Mouse (Mus musculus): ENCODE results near the gene B4galnt1. TPM values are rescaled to one million over a fixed set of nuclear protein-coding genes. Genes with fewer than 3 reads are reported as not detected.
"Not testable (repeated sequence)": the region's sequence is repeated elsewhere in the genome, so short reads cannot be mapped to it uniquely, and the experiment has no call there.

Gene B4galnt1
- total RNA-seq (2015; ENCODE audit: low replicate concordance) (25.2 and 34.2 TPM in 2 replicates), total RNA-seq (2017; ENCODE audit: low replicate concordance) (10.7 and 14.0 TPM in 2 replicates)

DNA sequence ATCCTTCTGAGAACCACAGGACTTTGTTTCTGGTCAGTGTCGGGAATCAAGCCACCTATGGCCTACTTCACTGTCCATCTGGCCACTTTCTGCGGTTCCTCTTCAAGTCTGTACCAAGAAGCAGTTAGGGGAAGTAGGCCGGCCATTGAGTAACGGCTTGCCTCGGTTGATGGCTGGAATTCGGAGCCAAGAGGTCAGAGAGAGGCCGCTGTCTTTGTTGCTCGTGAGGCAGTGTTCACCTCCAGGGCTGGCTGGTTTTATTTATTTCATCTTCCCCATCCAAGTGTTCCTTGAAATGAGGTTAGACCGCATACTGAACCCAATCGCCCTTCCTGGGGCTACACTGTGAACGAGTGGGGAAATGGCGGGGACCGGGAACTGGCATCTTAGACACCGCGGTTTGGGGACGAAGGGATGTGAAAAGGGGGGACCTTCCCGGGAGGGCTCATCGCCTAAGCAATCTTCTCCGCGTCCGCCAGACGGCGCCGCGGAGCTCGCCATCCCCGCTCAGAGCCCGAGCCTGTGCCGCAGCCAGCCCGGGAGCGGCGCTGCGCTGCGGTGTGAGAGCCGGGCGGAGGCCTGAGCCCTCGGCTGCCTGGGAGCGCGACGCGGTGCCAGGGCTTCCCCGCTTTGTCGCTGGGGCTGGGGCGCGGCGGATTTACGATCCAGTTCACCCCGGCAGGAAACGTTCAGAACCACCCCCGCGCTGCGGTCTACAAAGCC is at the start of gene B4galnt1:
Gene B4galnt1, plus strand, starts transcription at position 595 of the 723 bp plus-strand sequence.
- peak; percentile 92 for ATAC-seq (replicated peaks; ENCODE audit: low FRiP score, poor library complexity, severe bottlenecking)

DNA sequence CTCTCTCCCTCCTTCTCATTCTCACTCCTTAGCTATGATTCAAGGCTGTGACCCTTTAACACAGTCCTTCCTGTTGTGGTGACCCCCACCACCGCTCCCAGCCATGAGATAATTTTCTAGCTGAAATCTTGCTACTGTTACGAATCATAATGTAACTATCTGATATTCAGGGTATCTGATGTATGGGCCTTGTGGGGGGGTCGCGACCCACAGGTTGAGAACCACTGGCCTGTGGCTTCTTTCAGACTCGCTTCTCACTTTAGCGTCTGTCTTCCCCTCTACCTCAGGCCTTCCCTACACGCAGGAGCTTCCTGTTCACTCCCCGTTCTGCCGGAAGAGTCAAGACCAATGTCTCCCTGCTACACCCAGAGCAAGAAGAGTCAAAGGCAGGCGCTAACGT is 46.6 kb upstream of the B4galnt1 start:
- ATAC-seq (replicated peaks; ENCODE audit: low FRiP score, poor library complexity, severe bottlenecking), result no peak

GRCm38 (mm10) chr10:127119229-127119628 is 45.8 kb upstream of the B4galnt1 start:
- no peak for ATAC-seq (replicated peaks; ENCODE audit: low FRiP score, poor library complexity, severe bottlenecking)

GRCm38 (mm10) chr10:127120301-127121065 is 44.5 kb upstream of the B4galnt1 start:
- peak; percentile 1; the same call in 1 of the 2 replicates for ATAC-seq (replicated peaks; ENCODE audit: low FRiP score, poor library complexity, severe bottlenecking)

GRCm38 (mm10) chr10:127121066-127121477 is 44.0 kb upstream of the B4galnt1 start, which contains the start of gene Os9:
TSS of gene Os9 (minus strand) at chr10:127121131.
- peak; percentile 94 for ATAC-seq (replicated peaks; ENCODE audit: low FRiP score, poor library complexity, severe bottlenecking)

- ATAC-seq (replicated peaks; ENCODE audit: low FRiP score, poor library complexity, severe bottlenecking), result no peak
Observed at GRCm38 (mm10) chr10:127122018-127122417, 43.0 kb upstream of the B4galnt1 start.

DNA sequence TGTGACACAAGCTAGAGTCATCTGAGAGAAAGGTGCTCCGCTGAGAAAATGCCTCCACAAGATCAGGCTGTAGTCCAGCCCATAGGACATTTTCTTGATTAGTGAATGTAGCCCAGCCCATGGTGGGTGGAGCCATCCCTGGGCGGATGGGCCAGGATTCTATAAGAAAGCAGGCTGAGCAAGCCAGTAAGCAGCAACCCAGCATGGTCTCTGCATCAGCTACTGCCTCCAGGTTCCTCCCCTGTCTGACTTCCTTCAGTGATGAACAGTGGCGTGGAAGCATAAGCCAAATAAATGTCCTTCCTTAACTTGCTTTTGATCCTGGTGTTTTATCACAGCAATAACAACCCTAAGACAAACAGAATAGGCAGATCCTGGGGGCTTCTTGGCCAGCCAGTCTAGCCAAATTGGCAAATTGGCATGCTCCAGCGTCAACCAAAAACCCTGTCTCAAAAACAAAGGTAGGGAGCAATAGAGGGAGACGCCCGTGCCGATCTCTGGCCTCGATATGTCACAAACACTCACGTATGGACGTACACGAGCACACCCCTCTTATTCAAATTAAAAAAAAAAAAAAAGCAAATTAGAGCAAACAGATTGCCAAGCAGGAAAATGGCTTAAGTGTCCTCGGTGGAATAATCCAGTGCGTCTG is 42.1 kb upstream of the B4galnt1 start:
- ATAC-seq (replicated peaks; ENCODE audit: low FRiP score, poor library complexity, severe bottlenecking), result peak; percentile 69

- peak; percentile 40 for ATAC-seq (replicated peaks; ENCODE audit: low FRiP score, poor library complexity, severe bottlenecking)
Observed at GRCm38 (mm10) chr10:127123436-127123805, 41.6 kb upstream of the B4galnt1 start.

DNA sequence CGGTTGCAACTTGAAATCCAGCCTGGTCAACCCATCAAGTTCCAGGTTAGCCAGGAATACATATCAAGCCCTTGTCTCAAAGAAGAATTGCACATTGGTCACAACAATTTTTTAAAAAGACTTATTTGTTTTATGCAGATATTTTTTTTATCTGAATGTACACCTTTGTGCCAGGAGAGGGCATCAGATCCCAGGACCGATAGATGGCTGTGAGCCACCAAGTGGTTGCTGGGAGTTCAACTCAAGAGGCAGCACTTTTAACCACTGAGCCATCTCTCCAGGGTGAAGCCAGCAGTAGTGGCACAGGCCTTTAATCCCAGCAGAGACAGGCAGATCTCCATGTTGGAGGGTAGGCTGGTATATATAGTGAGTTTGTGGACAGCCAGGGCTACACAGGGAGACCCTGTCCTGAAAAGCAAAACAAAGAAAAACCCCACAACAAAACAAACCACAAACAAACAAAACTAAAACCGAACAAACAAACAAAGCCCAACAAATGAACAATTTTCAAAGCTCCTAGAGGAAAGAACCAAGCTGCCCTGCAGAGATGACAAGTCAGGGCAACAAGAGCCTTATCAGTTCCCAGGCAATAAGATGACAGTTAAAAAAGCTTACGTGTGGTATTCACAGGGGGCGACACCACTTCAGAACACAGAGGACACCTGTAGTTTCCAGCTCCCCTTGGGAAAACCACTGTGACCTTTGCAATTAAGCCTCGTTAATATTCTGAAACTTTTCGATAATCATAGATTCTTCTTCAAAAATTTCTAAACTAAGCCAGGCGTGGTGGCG is 39.6 kb upstream of the B4galnt1 start:
- ATAC-seq (replicated peaks; ENCODE audit: low FRiP score, poor library complexity, severe bottlenecking), result no peak

DNA sequence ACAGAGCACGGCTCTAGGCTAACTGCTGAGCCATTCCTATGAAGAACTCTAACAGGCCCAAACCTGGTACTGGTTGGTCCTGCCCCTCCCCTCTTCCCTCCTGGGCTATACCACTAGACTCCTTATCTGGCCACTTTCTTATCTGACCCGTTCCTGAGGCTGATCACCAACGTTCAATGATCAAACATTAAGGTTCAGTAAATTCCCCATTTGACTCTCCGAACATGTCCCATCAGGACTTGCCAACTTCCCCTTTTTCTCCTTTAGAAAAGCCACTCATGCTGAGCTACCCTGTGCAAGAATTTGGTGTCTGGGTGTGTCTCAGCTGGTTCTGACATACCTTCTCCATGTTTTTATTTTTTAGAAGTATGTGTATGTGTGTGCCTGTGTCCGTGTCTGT is 38.4 kb upstream of the B4galnt1 start:
- ATAC-seq (replicated peaks; ENCODE audit: low FRiP score, poor library complexity, severe bottlenecking), result no peak

DNA sequence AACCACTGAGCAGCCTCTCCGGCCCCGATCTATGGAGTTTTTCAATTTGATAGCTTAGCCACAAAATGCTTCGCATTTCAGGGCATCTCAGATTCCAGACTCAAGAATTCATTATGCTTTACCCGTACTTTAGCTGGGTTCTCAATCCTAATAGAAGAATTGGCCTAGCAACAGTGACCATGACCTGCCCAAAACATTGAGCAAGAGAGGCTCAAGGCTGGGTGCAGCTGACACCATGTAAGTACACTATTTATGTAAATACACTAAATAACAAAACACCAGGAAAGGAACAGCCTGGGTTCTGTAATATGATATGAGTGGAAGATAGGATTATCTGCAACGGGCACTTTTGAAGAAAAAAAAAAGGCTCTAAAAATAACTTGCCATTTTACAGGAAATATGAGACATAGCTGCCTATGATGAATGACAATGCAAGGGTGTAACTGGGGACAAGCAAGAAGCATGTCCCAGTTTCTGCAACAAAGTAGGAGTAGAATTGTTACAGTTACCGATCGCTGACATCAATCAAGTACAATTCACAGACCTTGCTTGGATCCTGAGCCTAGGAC is 37.2 kb upstream of the B4galnt1 start:
- no peak for ATAC-seq (replicated peaks; ENCODE audit: low FRiP score, poor library complexity, severe bottlenecking)

GRCm38 (mm10) chr10:127129431-127129830 is 35.6 kb upstream of the B4galnt1 start:
- ATAC-seq (replicated peaks; ENCODE audit: low FRiP score, poor library complexity, severe bottlenecking), result no peak

DNA sequence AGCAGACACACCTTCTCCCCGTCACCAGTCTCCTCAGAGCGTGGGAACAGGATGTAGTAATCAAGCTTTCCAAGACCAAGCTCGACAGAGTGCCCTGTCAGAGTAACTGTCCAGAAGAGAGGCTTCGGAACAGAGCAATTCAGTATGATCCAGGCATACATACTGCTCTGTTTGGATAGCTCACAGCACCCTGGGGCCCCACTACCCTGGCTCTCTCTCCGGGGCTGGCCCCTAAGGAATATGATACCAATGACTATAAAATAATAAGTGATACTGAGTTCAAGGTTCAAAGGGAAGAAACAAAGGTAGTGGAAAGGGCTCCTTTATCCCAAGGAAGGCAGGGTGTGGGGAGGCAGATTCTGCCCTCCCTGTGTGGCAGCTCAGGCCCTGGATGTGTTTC is 32.6 kb upstream of the B4galnt1 start:
- ATAC-seq (replicated peaks; ENCODE audit: low FRiP score, poor library complexity, severe bottlenecking), result no peak

DNA sequence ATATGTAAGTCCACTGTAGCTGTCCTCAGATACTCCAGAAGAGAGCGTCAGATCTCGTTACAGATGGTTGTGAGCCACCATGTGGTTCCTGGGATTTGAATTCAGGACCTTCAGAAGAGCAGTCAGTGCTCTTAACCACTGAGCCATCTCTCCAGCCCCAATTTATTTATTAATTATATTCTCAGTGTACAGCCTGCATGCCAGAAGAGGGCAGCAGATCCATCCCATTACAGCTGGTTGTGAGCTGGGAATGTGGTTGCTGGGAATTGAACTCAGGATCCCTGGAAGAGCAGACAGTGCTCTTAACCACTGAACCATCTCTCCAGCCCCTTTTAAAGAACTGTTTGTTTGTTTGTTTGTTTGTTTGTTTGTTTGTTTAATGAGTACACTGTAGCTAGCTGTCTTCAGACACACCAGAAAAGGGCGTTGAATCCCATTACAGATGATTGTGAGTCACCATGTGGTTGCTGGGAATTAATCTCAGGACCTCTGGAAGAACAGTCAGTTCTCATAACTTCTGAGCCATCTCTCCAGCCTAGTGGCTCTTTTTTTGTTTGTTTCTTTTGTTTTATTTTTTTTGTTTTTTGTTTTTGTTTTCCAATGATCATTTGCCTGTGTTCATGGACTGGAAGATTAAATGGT is 30.5 kb upstream of the B4galnt1 start:
- not testable (repeated sequence) for ATAC-seq (replicated peaks; ENCODE audit: low FRiP score, poor library complexity, severe bottlenecking)

GRCm38 (mm10) chr10:127135118-127135836 is 29.7 kb upstream of the B4galnt1 start:
- peak; percentile 73 for ATAC-seq (replicated peaks; ENCODE audit: low FRiP score, poor library complexity, severe bottlenecking)

GRCm38 (mm10) chr10:127136510-127136909 is 28.5 kb upstream of the B4galnt1 start:
- no peak for ATAC-seq (replicated peaks; ENCODE audit: low FRiP score, poor library complexity, severe bottlenecking)

- no peak for ATAC-seq (replicated peaks; ENCODE audit: low FRiP score, poor library complexity, severe bottlenecking)
Observed at GRCm38 (mm10) chr10:127137896-127138295, 27.1 kb upstream of the B4galnt1 start.
